Mouse (Mus musculus) stomach, embryonic 15.5 days (tissue): Measurements from ENCODE around the gene Neurl1a. TPM values are rescaled to one million over a fixed set of nuclear protein-coding genes. Genes with fewer than 3 reads are reported as not detected.

ENCODE experiments used
- ATAC-seq: fragments of 200-750 bp; cut with Nextera tagmentation; 2 replicates; pipeline ENCODE4 v1.8.0; 2017; ENCODE audit warnings: low read depth, moderate number of reproducible peaks, moderate TSS enrichment; ENCODE audit not compliant: insufficient read depth, low FRiP score
- H3K27ac ChIP-seq: fragments of 300-500 bp; sonication (generic); 2 replicates; pipeline ENCODE4 v1.5.1; 2015; ENCODE audit warnings: mild to moderate bottlenecking, inconsistent platforms
- H3K27me3 ChIP-seq: fragments of 300-500 bp; sonication (generic); replicated peaks from 2 replicates; pipeline ENCODE4 v1.6.1; 2015; ENCODE audit warnings: inconsistent platforms
- H3K36me3 ChIP-seq: fragments of 300-500 bp; sonication (generic); 2 replicates; pipeline ENCODE4 v1.6.1; 2015; ENCODE audit warnings: inconsistent platforms
- H3K4me1 ChIP-seq: fragments of 300-500 bp; sonication (generic); 2 replicates; pipeline ENCODE4 v1.6.1; 2015; ENCODE audit warnings: inconsistent platforms
- H3K4me2 ChIP-seq: fragments of 300-500 bp; sonication (generic); 2 replicates; pipeline ENCODE4 v1.6.1; 2015; ENCODE audit warnings: mild to moderate bottlenecking, inconsistent platforms
- H3K4me3 ChIP-seq: fragments of 300-500 bp; sonication (generic); replicated peaks from 2 replicates; pipeline ENCODE4 v1.5.1; 2015; ENCODE audit warnings: inconsistent platforms
- H3K9ac ChIP-seq: fragments of 300-500 bp; sonication (generic); 2 replicates; pipeline ENCODE4 v1.6.1; 2015; ENCODE audit warnings: inconsistent platforms
- H3K9me3 ChIP-seq: fragments of 300-500 bp; sonication (generic); 2 replicates; pipeline ENCODE4 v1.6.1; 2016; ENCODE audit warnings: inconsistent platforms
- WGBS: fragments of 180-500 bp; shearing (Covaris S2); methylation state at CpG from one replicate; pipeline ENCODE4 v1.1.7; 2015; 5-methylcytosine and 5-hydroxymethylcytosine counted together
- polyA plus RNA-seq: library from polyadenylated mRNA; unstranded; fragments of >200 nt; fragmentation: Nextera tagmentation; extraction: Ambion mirVana; gene quantifications from 2 replicates; pipeline ENCODE4 v1.2.1, GENCODE M21; 2015

Gene Neurl1a
- polyA plus RNA-seq, 1 experiment from 2014 or later = 7.5 TPM

DNA sequence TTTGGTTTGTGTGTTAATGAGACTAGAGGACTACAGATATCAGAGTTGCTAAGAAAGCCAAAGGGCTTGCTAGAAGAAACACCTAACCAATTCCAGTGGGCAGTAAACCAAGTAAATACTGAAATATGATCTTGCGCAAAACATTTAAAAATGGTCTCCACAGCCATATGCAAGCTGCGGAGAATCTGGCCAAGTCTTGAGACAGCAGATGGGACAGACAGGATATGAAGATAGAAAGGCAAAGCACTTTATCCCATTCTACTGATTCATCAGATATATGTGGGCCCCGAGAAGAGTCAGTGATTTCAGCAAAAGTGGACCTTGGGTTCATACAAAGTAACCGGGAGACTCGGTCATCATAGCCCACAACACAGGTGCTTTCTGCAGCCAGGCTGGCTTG lies 13.5 kb downstream of the Neurl1a start:
- no peak overlapping the region for H3K9ac ChIP-seq
- H3K4me3 ChIP-seq = no peak overlapping the region
- H3K36me3 ChIP-seq = no peaks in the 10 kb centered on the region
- no peaks in the 10 kb centered on the region for H3K9me3 ChIP-seq
- no peak for ATAC-seq
- H3K4me2 ChIP-seq = no peak overlapping the region
- H3K27ac ChIP-seq = no peak overlapping the region
- 93% methylated on average over 5 of the region's 5 CpGs for WGBS
- no peaks in the 10 kb centered on the region for H3K27me3 ChIP-seq
- no peaks in the 10 kb centered on the region for H3K4me1 ChIP-seq

DNA sequence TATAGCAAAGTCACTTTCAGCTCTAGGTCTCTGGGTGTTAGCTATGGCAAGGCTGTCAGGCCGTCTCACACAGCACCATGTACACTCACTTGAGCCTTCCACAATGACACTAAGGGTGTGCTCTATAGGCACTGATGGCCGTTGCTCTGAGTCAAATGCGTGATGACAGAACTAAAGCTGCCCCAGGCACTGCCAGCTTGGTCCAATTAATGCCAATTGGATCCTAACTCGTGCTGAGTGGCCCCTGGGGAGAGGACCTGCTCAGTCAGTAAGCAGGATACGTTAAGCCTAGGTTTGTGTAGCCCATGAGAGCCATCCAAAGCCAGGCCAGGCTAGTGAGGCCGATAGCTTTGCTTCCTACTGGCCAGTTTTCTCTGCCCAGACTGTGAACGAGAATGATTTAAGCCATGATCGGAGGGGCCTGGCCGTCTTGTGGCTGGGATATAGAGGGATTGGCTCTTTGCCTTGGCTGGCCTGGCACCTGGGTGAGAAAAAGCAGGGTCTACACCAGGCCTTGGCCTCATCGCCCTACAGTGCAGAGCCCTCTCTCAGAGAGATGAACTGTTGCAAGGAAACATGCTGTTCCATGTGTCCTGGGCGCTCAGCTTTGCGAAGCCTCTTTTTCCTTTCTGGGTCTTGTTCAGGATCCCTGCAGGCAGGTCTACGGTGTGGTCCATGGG lies 20.2 kb downstream of the Neurl1a start:
- no peak overlapping the region for H3K9ac ChIP-seq
- H3K27me3 ChIP-seq = no peaks in the 10 kb centered on the region
- H3K4me2 ChIP-seq = no peak overlapping the region
- H3K4me1 ChIP-seq = 0 out of 2 replicates have a peak, but pooled peaks cover 9% of the 10 kb centered on the region
- H3K27ac ChIP-seq = no peak overlapping the region
- H3K4me3 ChIP-seq = no peak overlapping the region
- 75% methylated on average over 13 of the region's 13 CpGs for WGBS
- no peaks in the 10 kb centered on the region for H3K36me3 ChIP-seq
- no peaks in the 10 kb centered on the region for H3K9me3 ChIP-seq
- no peak for ATAC-seq

DNA sequence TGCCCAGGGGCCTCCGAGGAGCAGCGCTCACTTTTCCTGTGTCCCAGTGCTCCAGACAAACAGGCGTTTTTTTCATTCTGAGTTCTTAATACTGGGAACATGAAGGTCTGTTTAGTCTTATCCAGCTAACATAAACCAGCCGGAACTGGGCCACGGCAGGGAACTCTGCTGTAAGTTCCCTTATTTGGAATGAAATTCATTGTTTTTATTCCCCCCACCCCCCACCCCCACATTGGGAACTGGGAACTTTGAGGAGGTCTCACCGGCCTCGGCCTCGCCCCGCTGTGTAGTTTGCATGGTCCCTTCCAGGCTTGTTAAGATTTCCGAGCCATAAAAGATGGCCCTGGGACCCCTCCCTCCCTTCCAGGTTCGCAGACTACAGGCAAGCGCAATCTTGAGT lies 23.4 kb downstream of the Neurl1a start:
- peak overlapping the region; percentile 38; the same call in 1 of the 2 replicates for H3K4me2 ChIP-seq
- no peak overlapping the region for H3K9ac ChIP-seq
- 28% methylated on average over 12 of the region's 12 CpGs for WGBS
- no peaks in the 10 kb centered on the region for H3K36me3 ChIP-seq
- H3K27ac ChIP-seq = peak overlapping the region; percentile 90
- 0 out of 2 replicates have a peak, but pooled peaks cover 9% of the 10 kb centered on the region for H3K4me1 ChIP-seq
- H3K9me3 ChIP-seq = no peaks in the 10 kb centered on the region
- H3K4me3 ChIP-seq = no peak overlapping the region
- ATAC-seq = peak; percentile 57; the same call in 1 of the 2 replicates
- no peaks in the 10 kb centered on the region for H3K27me3 ChIP-seq

DNA sequence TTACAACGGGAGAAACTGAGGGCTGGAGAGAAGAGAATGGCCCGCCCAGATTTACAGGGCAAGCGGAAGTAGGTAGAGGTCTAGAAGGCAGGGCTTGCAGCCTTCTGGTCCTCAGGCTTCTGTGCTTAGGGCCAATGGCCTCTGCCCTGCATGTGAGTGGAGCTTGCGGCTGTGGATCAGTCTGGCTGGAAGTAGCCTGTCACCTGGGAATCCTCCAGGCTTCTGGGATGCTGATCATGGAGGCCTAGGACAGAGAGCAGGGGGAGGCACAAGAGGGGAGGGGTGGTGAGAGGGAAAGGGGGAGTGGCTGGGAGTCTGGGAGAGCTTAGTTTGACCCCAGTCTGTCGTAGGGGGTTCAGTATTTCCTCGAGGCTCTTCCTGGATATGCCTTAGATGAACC lies 23.8 kb downstream of the Neurl1a start:
- Histone ChIP-seq H3K27me3 (no peaks in the 10 kb centered on the region), H3K9ac (no peak overlapping the region), H3K4me1 (0 out of 2 replicates have a peak, but pooled peaks cover 9% of the 10 kb centered on the region), H3K27ac (peak overlapping the region; percentile 90), H3K9me3 (no peaks in the 10 kb centered on the region), H3K4me3 (no peak overlapping the region), H3K36me3 (no peaks in the 10 kb centered on the region), H3K4me2 (peak overlapping the region; percentile 26; the same call in 1 of the 2 replicates)
- WGBS = 48% methylated on average over 6 of the region's 6 CpGs
- peak; percentile 56 for ATAC-seq

DNA sequence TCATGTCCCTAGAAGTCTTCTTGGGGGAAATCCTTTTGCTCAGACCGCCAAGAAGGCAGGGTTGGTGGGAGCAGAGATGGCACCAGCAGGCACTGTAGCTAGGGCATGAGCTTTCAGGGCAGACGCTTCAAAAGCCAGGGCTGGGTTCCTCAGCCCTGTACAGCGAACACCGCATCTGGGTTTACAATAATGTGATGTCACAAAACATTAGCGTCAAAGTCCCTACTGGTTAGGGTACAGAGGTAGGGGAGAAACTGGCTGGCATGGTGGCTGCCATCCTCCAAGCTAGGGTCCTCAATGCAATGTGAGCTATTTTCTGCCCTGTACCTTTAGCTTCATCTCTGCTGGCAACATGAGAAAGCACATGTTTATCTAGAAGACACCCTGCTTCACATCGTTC lies 24.4 kb downstream of the Neurl1a start:
- Histone ChIP-seq H3K27ac (peak overlapping the region; percentile 90), H3K4me2 (no peak overlapping the region)
- WGBS = 78% methylated on average over 6 of the region's 6 CpGs

DNA sequence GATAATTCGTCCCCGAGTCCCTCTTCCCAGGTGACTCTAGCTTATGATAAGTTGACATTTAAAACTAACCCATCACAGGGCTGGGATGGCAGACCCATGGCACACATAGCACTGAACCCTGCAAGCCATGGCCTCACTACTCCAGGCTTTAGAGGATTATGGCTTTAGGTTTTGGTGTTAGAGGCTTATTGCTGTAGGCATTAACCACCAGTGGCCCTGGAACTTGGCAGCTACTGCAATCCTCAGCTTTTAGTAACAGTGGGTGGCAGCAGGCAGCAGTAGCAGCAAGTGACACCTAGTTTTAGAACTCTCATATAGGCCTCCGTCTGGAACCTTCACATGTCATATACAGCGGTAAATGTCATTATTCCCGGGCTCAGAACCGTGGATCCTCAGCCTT lies 26.0 kb downstream of the Neurl1a start:
- Histone ChIP-seq H3K36me3 (no peaks in the 10 kb centered on the region), H3K4me3 (no peak overlapping the region), H3K9ac (no peak overlapping the region), H3K9me3 (no peaks in the 10 kb centered on the region), H3K4me1 (0 out of 2 replicates have a peak, but pooled peaks cover 9% of the 10 kb centered on the region), H3K4me2 (no peak overlapping the region), H3K27ac (no peak overlapping the region), H3K27me3 (no peaks in the 10 kb centered on the region)
- no peak for ATAC-seq
- 90% methylated on average over 6 of the region's 6 CpGs for WGBS

More for the DNA sequence above, 24.4 kb downstream of the Neurl1a start:
- Histone ChIP-seq H3K4me1 (0 out of 2 replicates have a peak, but pooled peaks cover 9% of the 10 kb centered on the region), H3K9ac (no peak overlapping the region), H3K27me3 (no peaks in the 10 kb centered on the region), H3K4me3 (no peak overlapping the region), H3K9me3 (no peaks in the 10 kb centered on the region), H3K36me3 (no peaks in the 10 kb centered on the region)
- ATAC-seq = no peak

DNA sequence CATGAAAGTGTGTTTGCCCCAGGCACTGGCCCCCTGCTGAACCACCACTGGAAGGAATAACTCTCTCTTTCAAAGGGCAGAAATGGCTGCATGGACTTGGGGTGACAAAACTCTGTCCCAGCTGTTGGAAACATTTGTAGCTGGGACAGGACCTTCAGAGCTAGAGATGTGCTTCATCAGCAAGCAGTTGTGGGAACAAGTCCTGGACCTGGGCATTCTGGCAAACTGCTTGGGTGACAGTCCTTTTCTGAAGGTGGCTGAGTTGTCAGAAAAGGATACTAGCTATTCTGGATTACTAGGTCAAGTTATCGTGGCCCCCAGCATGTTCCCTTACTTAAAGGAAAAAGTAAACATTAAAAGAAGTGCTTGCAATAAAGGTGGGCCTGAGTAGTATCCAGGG lies 27.5 kb downstream of the Neurl1a start:
- Histone ChIP-seq H3K4me1 (0 out of 2 replicates have a peak, but pooled peaks cover 7% of the 10 kb centered on the region), H3K27ac (no peak overlapping the region), H3K9ac (no peak overlapping the region), H3K9me3 (no peaks in the 10 kb centered on the region), H3K4me3 (no peak overlapping the region), H3K4me2 (no peak overlapping the region), H3K36me3 (no peaks in the 10 kb centered on the region), H3K27me3 (no peaks in the 10 kb centered on the region)
- WGBS = 61% methylated on average over 1 of the region's 1 CpGs
- no peak for ATAC-seq

DNA sequence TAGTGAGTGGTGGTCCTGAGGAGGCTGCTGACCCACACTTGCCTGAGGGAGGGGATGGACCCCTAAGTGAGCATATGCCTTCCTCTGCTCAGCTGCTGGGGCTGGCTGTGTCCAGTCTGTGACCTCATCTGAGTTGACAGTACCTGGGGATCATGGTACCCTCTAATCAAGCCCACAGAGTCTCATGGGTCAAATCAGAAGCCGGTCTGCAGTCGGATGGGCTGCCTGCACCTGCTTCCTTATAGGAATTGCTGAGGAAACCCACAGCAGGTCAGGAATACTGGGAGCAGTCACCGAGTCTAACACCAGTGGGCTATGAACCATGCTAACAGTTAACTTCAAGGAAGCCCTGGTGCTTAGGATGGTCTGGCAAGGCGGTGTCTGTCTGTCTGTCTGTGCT lies 31.8 kb downstream of the Neurl1a start:
- Histone ChIP-seq H3K4me2 (no peak overlapping the region), H3K4me1 (no peaks in the 10 kb centered on the region), H3K4me3 (no peak overlapping the region), H3K9me3 (no peaks in the 10 kb centered on the region), H3K9ac (no peak overlapping the region), H3K27ac (no peak overlapping the region), H3K36me3 (no peaks in the 10 kb centered on the region), H3K27me3 (no peaks in the 10 kb centered on the region)
- 93% methylated on average over 4 of the region's 4 CpGs for WGBS
- no peak for ATAC-seq

DNA sequence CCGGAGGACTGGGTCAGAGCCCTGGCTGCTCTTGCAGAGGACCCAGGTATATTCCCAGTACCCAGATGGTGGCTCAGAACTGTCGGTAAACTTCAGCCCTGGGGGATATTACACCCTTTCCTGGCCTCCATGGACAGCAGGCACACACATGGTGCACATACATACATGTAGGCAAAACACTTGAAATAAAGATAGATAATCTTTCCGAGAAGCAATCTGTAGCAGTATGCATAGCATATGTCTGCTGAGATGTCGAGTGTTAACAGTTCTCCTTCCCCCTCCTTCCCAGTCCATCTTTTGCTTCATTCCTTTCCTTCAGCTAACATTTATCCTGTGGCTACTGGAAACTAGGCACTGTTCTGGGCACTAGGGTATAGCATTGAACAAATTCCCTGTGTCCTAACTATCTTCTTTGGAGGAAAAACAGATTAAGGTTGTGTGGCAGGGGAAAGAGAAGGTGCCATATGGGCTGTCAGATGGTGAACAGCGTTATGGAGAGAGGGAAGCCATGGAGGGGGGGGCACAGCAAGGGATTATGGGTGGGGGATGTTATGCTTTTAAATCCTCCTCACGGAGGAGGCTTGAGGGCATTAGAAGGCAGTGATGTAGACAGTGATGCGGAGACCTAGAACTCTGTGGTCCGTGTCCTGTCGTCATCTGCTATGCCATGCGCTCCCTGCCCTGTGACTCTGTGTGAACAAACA lies 33.1 kb downstream of the Neurl1a start:
- no peak for ATAC-seq
- Histone ChIP-seq H3K4me1 (no peaks in the 10 kb centered on the region), H3K27me3 (no peaks in the 10 kb centered on the region), H3K4me3 (no peak overlapping the region), H3K27ac (no peak overlapping the region), H3K9me3 (no peaks in the 10 kb centered on the region), H3K4me2 (no peak overlapping the region), H3K9ac (no peak overlapping the region), H3K36me3 (no peaks in the 10 kb centered on the region)
- 71% methylated on average over 10 of the region's 10 CpGs for WGBS

DNA sequence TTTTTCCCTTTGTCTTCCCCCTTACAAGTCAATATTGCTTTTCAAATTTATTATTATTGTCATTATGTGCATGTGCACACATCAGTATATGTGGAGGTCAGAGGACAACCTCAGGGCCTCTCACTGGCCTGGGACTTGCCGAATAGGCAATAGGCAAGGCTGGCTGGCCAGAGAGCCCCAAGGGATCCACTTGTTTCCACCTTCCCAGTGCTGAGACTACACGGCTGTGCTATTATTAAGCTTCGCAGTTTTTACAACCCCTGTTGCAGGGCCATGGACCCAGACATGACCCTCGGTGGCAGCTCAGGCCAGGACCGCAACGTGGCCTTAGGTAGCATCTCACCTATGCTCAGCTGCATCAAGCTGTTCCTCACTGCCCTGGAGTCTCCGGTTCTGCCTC lies 33.8 kb downstream of the Neurl1a start:
- Histone ChIP-seq H3K4me3 (no peak overlapping the region), H3K9ac (no peak overlapping the region), H3K4me1 (no peaks in the 10 kb centered on the region), H3K27ac (no peak overlapping the region), H3K27me3 (no peaks in the 10 kb centered on the region), H3K9me3 (no peaks in the 10 kb centered on the region), H3K36me3 (no peaks in the 10 kb centered on the region), H3K4me2 (no peak overlapping the region)
- WGBS = 80% methylated on average over 7 of the region's 7 CpGs
- ATAC-seq = no peak

DNA sequence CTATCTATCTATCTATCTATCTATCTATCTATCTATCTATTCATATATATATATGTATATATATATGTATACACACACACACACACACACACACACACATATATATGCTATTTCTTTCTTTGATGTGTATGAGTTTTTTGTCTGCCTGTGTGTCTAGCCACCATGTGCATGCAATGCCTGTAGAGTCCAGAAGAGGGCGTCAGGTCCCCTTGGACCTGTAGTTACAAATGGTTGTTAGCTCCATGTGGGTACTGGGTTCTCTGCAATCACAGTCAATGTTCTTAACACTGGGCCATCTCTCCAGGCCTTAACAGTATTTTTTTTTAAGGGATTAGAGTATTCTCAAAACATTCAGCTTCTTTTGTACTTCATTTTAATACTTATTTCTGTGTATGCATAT lies 34.9 kb downstream of the Neurl1a start:
- H3K4me1 ChIP-seq = no peaks in the 10 kb centered on the region
- H3K4me2 ChIP-seq = no peak overlapping the region
- no peak for ATAC-seq
- no peak overlapping the region for H3K9ac ChIP-seq
- no peak overlapping the region for H3K27ac ChIP-seq
- H3K36me3 ChIP-seq = no peaks in the 10 kb centered on the region
- H3K4me3 ChIP-seq = no peak overlapping the region
- H3K9me3 ChIP-seq = no peaks in the 10 kb centered on the region
- 55% methylated on average over 1 of the region's 1 CpGs for WGBS
- H3K27me3 ChIP-seq = no peaks in the 10 kb centered on the region

DNA sequence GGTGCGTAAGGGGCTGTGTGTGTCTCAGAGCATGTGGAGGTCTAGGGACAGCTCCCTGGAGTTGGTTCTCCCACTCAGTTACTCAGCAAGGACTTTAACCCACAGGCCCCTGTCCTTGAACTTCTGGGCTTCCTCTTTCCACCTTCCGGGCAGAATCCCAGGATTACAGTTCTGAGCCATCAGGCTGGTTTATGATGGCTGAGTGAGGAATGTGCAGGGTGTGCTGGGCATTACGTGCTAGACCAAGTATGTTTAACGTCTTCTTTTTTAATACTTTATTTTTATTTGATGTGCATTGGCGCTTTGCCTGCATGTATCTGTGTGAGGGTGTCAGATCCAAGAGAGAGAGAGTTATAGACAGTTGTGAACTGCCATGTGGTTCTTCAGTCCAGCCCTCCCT lies 38.1 kb downstream of the Neurl1a start:
- 58% methylated on average over 5 of the region's 5 CpGs for WGBS
- 0 out of 2 replicates have a peak, but pooled peaks cover 4% of the 10 kb centered on the region for H3K4me1 ChIP-seq
- no peak overlapping the region for H3K27ac ChIP-seq
- no peak for ATAC-seq
- H3K36me3 ChIP-seq = no peaks in the 10 kb centered on the region
- H3K4me2 ChIP-seq = no peak overlapping the region
- no peak overlapping the region for H3K4me3 ChIP-seq
- H3K27me3 ChIP-seq = no peaks in the 10 kb centered on the region
- H3K9me3 ChIP-seq = no peaks in the 10 kb centered on the region
- H3K9ac ChIP-seq = no peak overlapping the region
